Mouse (Mus musculus): ENCODE data around the gene Six3.

The Six3 gene

DNA sequence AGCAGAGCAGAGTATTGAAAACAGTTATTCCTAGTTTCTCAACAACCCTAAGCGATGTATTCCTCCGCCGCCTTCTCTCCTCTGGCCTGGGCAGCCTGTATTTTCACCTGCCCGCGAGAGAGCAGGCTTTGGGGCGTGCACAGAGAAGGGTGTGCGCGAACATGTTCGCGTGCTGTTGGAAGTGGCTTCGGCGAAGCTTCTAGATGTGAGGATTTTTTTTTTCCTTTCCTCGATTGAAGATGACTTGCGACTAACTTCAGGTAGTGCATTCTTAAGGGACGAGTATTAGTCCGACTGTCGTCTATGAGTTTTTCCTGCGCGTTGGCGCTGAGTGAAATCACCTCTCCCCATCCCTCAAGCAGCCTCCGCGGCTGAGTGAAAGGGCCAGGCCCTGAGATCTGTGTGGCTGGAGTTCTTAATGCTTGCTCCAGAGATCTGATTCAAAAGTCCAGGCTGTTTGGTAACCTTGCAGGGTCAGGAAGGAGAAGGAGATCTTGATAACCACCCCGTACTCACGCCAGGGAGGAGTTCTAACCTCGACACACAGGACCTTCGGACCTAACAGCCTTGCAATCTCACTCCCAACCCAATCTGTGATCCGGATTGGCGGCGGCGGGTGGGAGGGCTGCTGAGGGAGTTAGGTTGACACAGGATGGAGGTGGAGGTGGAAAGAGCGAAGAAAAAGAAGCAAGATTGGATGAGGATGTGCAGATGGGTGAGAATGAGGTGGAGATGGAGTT is 712 bp upstream of the Six3 start:
- no peak for DNase-seq (ENCODE audit: low spot score in 2 of 2)

DNA sequence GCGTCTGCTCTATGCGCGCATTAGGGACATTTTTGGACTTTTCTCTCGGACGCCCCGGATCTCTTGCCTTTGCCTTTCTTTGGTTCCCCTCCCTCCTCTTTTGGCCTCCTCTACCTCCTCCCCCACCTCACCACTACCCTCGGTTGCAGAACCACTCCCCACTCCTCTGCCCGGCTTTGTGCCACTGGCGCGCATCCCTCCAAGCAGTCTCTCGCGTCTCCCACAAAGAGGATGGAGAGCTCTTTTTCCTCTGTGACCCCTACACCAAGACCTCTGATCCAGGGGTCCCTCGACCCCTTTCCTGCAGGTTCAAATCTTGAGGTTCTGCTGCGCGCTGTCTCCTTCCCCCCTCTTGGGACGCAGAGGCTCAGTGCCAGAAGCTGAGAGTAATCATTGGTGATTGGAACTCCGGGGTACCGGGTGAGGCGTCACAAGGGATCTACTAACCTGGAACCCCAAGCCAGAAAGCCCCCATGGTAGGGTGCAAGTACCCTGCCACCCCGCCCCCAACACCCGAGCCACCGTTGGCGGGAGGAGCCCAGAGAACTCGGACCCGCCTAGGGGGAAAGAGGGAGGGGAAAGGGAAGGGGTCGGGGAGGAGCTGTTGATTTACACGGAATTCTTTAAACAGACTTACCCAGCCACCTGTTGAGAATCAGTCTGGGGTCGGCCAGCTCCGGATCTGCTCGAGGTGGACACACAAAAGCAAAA is 758 bp downstream of the Six3 start:
- DNase-seq (ENCODE audit: low spot score in 2 of 2): no peak

DNA sequence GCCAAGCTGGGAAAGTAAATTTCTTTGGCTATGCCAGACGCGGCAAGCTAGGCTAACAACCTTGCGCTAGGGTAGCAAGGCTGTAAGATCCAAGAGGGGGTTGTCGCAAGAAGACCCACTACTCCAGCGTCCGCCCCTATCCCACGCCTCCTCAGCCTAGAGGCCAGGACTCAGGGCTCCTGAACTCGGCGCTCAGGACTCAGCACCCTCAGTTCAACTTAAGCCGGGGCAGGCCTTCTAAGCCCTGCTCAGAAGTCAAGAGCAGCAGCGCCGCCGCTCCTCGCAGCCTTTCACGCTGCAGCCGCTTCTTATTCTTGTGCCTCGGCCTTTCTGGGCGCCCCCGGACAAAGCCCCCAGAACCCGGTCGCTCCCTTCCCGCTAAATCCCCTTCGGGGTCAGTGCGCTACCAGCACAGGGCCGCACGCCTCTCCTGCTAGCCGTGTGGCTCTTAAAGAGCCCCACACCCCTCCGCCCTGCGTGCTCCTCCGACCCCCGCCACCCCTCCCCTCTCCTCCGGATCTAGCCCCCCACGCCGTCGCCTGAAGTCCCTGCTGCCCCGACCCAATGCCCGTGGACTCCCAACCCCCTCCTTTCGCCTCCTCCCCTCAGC is 1.4 kb downstream of the Six3 start:
- no peak for DNase-seq (ENCODE audit: low spot score in 2 of 2)

DNA sequence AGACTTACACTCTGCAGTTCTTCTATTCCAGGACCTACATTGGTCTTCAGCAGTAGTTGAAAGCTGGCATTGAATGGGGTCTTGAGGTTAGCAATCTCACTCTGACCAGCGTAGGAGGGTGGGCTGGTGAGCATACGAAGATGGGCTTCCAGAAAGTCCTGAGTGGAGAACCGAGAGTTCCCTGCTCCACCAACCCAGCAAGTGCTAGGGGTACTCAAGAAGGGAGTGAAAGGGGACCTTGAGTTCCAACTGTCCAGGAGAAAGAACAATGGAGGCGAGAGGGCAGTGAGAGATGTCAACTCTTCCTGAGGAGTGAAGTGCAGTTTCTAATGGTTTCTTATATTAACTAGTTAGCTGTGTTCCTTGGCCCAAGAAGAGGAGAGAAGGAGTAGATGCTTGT is 2.2 kb downstream of the Six3 start:
- no peak for DNase-seq (ENCODE audit: low spot score in 2 of 2)

DNA sequence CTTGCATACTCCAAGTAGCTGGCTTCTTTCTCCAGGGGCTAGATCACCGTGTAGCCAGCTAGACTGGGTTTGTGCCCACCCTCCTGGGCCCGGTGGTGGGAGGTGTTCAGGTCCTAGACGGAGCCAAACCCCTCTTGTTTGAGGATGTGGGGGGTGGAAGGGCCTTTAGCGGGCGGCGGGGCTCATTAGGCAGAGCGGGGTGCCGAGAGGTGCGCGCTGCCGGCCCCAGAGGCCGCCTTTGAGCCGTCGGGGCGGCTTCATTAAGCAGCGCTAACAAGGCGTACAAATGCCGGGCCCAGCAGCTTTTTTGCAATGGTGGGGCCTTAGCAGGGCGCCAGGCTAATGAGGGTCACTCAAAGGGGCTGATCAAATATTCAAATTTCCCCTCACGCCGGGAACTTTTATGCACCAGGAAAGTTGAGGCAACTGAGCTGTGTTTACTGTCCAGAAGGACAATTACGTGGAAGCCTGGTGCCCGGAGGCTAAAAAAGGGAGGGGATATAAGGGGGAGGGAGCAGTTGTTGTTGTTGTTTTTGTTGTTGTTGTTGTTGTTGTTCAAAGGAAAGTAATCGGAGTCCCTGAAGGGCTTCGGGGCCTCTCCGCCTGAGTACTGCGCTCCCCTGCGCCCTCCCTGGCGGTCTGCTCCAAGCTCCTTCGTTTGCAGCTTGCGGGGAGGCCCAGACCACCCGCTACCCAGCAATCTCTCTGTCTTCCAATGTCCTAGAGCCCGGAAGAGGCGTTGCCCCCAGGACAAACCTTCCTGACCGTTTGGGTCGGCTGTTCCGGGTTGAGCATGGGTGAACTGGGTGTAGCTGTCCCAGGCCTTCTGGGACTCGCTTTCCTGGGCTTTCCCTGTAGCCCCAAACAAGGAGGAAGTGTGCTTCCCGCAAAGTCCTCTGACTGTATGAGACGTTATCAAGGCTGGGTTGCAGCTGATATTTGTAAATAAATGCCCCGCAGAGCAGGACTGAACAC is 3.4 kb downstream of the Six3 start:
- no peak for DNase-seq (ENCODE audit: low spot score in 2 of 2)

DNA sequence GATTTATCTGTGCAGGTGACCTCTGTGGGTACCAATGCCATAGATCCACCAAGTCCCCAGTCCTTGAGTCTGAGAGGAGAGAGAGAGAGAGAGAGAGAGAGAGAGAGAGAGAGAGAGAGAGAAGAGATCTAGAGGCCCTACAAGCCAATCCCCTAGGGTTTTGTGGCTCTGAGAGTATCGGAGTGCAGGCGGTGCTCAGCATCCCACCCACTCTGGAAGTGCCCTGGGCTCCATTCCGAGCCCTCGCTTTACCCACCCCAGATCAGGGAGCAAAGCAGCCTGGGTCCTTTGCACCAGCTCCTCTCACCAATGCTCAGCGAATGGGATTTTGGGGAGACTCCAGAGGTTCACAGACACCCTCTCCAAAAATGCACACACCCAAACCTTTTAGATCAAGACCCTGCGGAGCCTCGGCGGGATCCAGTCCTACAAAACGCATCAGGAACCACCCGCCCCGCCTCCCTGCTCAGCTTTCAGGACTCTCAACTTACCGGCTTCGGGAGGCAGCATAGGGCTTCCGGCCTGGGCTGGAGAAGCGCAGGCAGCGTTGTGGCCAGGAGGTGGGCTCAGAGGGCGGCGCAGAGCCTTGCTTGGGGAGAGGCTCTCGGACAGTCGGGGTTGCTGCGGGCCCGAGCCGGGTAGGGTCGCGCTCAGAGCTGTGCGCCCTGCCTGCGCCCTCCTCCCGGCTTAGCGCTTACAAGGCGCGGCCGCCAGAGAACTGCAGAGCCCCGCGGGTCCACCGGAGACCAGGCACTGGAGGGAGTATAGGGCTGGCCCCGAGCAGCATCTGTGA is 4.4 kb downstream of the Six3 start:
- DNase-seq (ENCODE audit: low spot score in 2 of 2): no peak

DNA sequence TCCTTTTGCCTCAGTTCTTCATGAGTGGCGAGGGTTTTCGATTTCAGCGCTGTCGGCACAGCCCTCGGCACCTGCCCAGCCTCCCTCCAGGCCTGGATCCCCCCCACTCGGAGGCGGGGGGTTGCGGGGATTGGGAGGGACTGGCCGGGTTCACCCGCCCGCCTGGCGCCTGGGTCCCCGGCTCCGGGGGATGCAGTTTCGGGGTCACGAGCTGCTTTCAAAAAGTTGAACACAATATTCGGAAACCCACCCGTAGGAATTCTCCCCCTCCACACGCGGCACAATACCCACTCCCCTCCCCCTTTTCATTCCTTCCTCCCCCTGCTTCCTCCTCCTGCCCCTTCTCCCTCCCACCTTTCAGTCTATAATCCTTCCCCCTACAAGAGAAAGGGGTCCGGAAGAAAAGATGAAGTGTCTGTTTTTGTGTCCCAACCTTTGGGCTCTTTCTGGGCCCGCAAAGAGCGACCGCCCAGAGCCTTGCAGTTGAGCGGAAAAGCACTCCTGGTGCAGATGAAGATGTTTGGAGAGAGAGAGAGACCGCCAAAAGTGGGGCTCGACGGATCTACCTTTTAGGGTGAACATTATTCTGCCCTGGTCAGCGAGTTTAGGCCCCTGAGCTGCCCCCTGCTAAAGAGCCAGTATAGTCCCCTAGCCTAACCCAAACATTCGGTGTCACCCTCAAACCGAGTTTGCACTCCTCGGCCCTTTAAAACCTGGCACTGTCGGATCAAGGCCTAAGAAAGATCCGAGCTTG is 5.1 kb downstream of the Six3 start:
- DNase-seq (ENCODE audit: low spot score in 2 of 2): no peak

DNA sequence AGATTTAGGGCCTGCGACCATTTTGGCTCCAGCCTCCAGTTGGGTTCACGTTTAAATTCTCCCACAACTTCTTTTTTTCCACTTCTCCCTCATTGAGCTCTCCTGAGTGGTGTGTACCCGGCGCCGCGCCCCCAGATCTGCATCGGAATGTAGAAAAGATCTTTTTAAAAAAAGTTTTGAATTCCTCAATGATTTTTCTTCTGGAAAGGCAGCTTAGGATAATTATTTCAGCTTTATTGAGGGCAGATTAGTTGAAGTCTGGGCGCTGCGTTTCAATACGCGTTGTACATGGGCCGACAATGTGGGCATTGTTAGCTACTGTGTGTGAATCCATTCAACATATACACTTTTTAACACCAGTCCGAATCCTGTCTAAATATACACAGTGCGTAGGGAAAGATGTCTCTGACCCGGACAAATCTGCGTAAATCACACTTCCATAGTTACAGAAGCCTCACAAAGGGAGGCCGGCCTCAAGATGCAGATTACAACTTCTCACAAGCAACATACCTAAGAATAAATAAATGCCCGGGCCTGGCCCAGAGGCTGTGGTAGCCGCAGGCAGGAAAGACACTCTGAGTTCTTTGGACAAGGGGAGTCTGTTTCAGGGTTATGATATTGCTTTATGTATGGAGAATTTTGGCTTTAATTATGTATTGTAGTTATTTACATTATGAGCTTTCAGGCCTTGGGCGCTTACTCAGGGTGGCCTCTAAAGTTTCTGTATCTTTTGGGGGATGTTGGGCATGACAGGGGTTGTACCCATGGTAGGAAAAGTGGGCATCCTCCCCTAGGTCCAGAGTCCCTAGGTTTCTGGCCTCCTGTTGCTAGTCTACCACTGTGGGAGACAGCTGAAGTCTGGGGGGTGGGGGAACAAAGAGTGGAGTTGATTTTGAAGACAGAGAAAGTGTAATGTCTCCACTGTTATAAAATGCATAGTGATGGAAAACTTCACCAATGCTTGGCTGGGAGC is 6.0 kb downstream of the Six3 start:
- no peak for DNase-seq (ENCODE audit: low spot score in 2 of 2)

DNA sequence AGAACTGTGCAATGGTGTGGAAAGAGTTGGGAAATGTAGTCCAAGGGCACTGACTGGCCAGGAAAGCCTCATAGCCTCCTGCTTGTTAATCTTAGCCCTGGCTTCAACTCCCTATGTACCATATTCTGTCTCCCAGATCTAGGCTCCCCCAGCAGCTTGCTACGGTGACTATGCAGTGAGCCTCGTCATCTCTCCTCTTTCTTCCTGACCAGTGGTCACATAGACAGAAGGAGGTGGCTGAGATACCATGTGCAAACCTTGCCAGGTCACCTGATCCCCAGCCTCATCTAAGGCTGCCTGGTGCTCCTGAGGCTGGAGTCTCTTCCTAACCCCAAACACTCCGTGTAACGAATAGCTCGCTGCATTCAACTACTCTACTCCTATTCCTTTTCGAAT is 6.7 kb downstream of the Six3 start:
- no peak for DNase-seq (ENCODE audit: low spot score in 2 of 2)

DNA sequence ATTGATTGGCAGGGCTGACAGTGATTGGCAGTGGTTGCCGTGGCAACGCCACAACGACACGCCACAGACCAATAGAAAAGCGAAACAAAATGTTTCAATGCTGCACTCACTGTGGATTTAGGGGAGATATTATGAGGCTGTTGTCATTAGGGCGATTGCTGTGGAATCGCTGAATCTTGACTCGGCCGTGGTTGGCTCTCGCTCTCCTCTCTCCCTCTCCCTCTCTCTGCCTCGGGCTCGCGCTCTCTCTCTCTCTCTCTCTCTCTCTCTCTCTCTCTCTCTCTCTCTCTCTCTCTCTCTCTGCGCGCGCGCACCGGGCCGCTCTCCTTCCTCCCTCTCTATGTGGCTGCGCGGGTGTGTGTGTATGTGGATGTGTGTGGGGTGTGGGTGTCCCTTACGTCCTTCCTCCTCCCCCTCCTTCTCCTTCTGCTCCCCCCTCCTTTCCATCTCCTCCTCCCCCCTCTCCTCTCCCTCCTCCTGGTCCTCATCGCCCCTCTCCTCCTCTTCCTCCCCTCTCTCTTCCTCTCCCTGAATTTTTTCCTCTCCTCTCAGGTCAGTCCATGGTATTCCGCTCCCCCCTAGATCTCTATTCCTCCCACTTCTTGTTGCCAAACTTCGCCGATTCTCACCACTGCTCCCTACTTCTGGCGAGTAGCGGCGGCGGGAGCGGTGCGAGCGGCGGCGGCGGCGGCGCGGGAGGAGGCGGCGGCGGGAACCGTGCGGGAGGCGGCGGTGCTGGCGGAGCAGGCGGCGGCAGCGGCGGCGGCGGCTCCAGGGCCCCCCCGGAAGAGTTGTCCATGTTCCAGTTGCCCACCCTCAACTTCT is 7.5 kb downstream of the Six3 start:
- no peak for DNase-seq (ENCODE audit: low spot score in 2 of 2)

DNA sequence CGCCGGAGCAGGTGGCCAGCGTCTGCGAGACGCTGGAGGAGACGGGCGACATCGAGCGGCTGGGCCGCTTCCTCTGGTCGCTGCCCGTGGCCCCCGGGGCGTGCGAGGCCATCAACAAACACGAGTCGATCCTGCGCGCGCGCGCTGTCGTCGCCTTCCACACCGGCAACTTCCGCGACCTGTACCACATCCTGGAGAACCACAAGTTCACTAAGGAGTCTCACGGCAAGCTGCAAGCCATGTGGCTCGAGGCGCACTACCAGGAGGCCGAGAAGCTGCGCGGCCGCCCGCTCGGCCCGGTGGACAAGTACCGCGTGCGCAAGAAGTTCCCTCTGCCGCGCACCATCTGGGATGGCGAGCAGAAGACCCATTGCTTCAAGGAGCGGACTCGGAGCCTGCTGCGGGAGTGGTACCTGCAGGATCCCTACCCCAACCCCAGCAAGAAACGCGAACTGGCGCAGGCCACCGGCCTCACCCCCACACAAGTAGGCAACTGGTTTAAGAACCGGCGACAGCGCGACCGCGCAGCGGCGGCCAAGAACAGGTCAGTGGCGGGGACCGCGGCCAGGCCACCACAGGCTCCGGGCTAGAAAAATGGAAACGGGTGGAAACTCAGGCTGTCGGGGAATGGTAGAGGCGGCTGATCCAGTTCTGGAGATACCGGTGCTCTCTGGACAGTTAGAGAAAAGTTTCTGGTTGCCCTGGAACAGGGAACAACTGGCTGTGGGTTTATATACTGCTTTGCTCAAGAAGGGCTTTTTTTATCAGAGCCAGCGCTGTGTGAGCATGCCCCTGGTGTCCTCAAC is 8.3 kb downstream of the Six3 start:
- no peak for DNase-seq (ENCODE audit: low spot score in 2 of 2)

DNA sequence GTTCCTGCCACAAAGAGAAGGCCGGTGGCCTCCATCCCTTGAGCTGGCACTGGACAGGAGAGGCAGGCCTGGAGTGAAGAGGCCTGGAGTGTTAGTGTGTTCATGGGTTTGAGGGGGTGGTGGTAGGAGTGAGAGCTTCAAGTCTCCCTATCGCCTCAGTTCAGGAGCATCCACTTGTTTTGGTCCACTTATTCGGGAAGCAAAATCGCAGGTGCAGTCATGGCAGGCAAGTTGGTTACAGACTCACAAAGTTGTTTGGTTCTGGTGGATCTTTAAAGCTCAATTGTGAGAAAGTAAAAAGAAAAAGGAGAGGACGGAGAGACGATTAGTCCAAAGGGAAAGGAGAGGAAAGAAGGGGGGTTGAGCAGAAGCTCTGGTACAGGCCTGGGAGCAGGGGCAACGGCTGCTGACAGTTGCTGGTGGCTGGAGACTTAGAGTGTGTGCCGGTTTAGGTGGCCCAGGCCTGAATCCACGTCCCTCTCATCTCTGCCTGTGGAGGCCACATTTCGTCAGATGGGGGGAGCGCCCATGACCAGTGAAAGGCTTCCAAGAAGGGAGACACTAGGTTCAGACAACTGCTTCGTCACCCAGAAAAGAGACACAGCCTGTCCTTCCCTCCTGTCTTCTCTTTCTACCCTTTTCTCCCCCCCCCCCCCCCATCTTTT is 9.2 kb downstream of the Six3 start:
- no peak for DNase-seq (ENCODE audit: low spot score in 2 of 2)

DNA sequence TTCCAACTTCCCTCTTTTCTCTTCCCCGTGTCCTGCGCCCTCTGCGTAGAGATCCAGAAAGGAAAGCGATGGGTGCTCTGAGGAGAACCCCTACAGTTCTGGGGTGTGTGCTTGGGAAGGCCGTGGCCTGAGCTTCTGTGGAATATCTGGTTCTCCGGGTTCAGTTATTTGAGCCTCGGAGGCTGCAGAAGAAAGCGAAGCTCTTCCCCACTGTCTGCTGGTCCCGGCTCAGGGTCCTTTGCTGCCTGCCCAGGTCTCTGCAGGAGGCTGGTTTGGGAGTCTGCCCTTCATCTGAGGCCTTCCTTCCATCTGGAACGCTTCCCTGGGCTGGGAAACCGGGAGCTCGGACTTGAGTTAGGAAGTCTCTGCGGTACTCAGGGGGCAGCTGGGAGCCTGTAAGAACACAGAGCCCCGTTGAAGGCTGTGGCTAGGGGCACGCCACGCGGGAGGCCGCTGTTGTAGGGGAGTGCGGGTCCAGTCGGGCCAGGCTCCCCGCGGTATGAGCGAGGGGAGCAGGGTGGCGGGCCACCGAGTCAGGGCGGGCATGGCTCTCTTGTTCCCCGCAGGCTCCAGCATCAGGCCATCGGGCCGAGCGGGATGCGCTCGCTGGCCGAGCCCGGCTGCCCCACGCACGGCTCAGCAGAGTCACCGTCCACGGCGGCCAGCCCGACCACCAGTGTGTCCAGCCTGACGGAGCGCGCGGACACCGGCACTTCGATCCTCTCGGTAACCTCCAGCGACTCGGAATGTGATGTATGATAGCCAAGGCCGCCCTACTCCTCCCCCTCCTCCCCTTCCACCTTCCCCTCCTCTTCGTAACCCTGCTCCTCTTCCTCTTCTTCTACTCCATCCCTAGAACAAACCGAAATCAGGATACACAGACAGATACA is 10.0 kb downstream of the Six3 start:
- DNase-seq (ENCODE audit: low spot score in 2 of 2): no peak

DNA sequence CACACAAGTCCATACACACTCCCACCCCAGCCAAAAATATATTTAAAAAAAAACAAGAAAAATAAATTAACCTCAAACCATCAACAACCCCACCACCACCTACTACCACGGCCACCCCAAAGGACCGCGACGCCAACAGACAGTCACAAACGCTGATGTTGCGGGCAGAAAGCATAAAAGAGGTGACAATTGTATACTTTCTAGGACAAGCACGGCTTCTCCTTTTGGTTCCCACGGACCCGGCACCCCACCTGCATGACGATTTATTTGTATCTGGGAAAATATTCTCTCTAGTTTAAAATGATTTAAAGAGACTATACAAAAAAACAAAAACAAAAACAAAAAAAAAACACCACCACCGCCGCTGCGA is 10.6 kb downstream of the Six3 start:
- no peak for DNase-seq (ENCODE audit: low spot score in 2 of 2)

DNA sequence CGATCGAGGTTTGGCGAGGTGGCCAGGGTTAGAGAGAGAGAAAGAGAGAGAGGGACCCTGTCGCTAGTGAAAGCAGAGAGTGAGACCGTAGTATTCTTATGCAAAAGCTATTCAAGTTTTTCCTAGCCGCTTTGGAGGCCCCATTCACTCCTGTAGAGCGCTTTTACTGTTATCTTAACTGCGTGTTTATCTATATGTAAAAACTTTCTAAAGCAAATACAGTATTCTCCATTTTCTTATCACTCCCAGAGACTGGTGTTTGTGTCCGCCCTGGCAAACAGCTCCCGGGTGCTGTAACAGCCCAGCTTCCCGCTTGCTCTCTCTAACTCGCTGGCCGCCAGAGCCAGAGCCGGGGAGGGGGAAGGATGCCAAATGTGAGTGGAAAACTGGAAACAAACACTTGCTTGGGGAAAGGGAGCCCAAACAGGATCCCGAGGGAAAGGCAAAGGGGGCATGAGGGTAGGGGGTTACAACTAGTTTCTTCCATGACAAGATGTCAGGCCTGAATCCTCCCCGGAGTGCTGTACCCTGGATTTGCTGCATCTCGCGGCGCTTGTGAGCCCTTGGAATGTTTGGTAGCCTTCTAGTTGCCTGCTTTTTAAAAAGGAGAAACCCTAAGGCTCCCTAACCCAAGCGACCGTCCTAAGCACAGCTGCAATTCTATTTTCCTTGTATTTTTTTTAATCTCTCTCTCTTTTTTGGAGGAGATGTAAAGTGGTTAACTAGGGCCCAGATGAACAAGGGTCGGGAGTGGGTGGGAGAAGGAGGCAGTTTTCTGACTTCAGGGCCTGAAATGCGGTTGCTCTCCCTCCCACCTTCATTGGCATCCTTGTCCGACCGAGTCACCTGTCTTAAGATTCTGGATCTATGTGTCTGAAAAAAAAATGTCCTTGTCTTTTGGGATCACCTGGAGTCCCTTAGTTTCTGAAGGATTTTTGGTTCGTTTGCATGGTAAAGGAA is 11.9 kb downstream of the Six3 start:
- DNase-seq (ENCODE audit: low spot score in 2 of 2): no peak

All from frontal cortex, postnatal 25 days (tissue).